Mouse (Mus musculus) adrenal gland, adult 10 weeks (tissue): ENCODE results near the gene Psmd7. TPM values are rescaled to one million over a fixed set of nuclear protein-coding genes. Genes with fewer than 3 reads are reported as not detected.

ENCODE experiments used
- polyA plus RNA-seq: library from polyadenylated mRNA; stranded (reverse); fragments of 350-450 nt; fragmentation: Illumina TruSeq; extraction: RNeasy Lipid Tissue Mini Kit (QIAGEN cat#74804); gene quantifications from one replicate; pipeline ENCODE4 v1.2.3, GENCODE M21; 2014; ENCODE audit warnings: low read depth, low replicate concordance

Gene Psmd7
- 120 TPM for polyA plus RNA-seq

DNA sequence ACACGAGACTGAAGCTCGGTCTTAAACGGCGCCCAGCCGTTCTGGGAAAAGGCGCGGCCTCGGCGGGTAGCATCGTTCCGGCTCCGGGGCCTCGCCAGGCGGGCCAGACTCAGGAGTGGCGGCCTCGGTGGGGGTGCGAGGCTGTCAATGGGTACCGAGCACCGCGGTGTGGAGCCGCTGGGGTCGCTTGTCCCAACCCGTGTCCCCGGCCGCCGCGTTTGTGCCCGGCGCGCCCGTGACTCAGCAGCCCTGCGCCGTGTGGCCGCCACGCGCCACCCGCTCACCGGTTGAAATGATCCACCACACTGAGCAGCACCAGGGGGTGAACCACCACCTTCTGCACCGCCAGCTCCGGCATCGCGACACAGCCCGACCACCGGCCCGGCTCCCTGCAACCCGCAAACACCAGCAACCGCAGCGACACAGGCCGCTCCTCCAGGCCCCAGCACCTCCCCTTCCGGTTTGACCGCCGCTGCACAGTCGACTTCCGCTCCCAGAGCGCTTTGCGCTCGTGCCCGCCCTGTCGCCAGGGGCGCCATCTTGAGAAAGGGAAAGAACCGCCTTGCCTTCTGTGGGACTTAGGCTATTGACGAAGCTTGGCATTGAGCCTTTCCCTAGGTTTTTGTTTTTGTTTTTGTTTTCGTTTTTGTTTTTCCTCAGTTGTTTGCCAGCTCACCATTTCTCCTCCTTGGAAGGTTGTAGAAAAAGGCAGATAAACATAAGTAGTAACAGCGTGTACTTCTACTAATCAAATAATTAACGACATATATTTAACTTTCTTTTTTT is at the start of gene Psmd7:
TSS of gene Psmd7 (minus strand) at position 470 of the 786 bp plus-strand sequence.

Other genes starting within 250 kb of the Psmd7 start
- gene Nqo1, start 185.3 kb downstream of the Psmd7 start, polyA plus RNA-seq: 6.5 TPM
- gene Nob1, start 163.4 kb downstream of the Psmd7 start, polyA plus RNA-seq: 11.1 TPM
- 6.9 TPM for gene Wwp2, start 152.1 kb downstream of the Psmd7 start, polyA plus RNA-seq